ENCODE assay signal across 15 mouse cellular contexts in genomic region chr13:94876286-94877210, GRCm38 (mm10). TPM values are rescaled to one million over a fixed set of nuclear protein-coding genes. Genes with fewer than 3 reads are reported as not detected.
DNase-seq lines count a peak whose midpoint lies in the region; ATAC-seq and TF ChIP-seq lines count a peak whose summit lies in the region.
"Had no signal": no experiment of that assay in that cellular context is flagged by ENCODE, and none has a peak within 500 bp of the region (broad histone marks: within the 10 kb centered on the region; RNA-seq: fewer than 3 reads in every experiment).

No protein-coding gene starts in this region.

- WGBS in midbrain, embryonic 10.5 days = under 1% methylated on average over 30 of the region's 30 CpGs
- WGBS in midbrain, postnatal 0 days = 2% methylated on average over 30 of the region's 30 CpGs
- under 1% methylated on average over 30 of the region's 30 CpGs for WGBS in hindbrain, embryonic 10.5 days
- under 1% methylated on average over 30 of the region's 30 CpGs for WGBS in midbrain, embryonic 14.5 days

- ATAC-seq in midbrain, postnatal 0 days (ENCODE audit: low FRiP score) = no peak
- ATAC-seq in midbrain, embryonic 14.5 days (ENCODE audit: low FRiP score, low TSS enrichment) = no peak
- ATAC-seq: activated CD4-positive, CD25-positive, alpha-beta regulatory T cell, adult 4 months had no signal

- H3K36me3 ChIP-seq in midbrain, embryonic 10.5 days = no peaks in the 10 kb centered on the region
- H3K36me3 ChIP-seq in midbrain, postnatal 0 days (ENCODE audit: insufficient read depth, low read length) = no peaks in the 10 kb centered on the region
- no peaks in the 10 kb centered on the region for H3K36me3 ChIP-seq in hindbrain, embryonic 10.5 days
- no peaks in the 10 kb centered on the region for H3K36me3 ChIP-seq in midbrain, embryonic 14.5 days (ENCODE audit: control insufficient read depth, insufficient read depth, low read length)
- H3K36me3 ChIP-seq: limb, embryonic 12.5 days had no signal

- no peaks in the 10 kb centered on the region for H3K9me3 ChIP-seq in midbrain, embryonic 10.5 days (replicated peaks)
- no peaks in the 10 kb centered on the region for H3K9me3 ChIP-seq in midbrain, postnatal 0 days (ENCODE audit: low read length)
- no peaks in the 10 kb centered on the region for H3K9me3 ChIP-seq in hindbrain, embryonic 10.5 days
- no peaks in the 10 kb centered on the region for H3K9me3 ChIP-seq in midbrain, embryonic 14.5 days (ENCODE audit: control insufficient read depth, low read length)
- H3K9me3 ChIP-seq: limb, embryonic 12.5 days had no signal

- DNase-seq in midbrain, embryonic 10.5 days (ENCODE audit: low spot score) = peak; percentile 51
- DNase-seq in midbrain, postnatal 0 days (ENCODE audit: low spot score) = no peak
- DNase-seq in hindbrain, embryonic 10.5 days (ENCODE audit: low spot score) = peak; percentile 44
- DNase-seq in midbrain, embryonic 14.5 days = peak; percentile 47
- DNase-seq in layer of hippocampus, adult 8-10 months (ENCODE audit: low spot score in 2 of 2) = no peak
- DNase-seq in right cerebral cortex, postnatal 36 days (ENCODE audit: low spot score in 2 of 2) = no peak
- DNase-seq in adrenal gland, postnatal 10 days = no peak
- DNase-seq: heart, adult 18-20 months; heart, postnatal 36 days; kidney, adult 9 months; lung, embryonic 14.5 days; spleen, adult 18-20 months; thymus, adult 18-20 months had no signal

- H3K27me3 ChIP-seq in midbrain, embryonic 10.5 days (ENCODE audit: low read depth, poor library complexity, severe bottlenecking) = peaks cover 100% of the 10 kb centered on the region
- peaks cover 59% of the 10 kb centered on the region for H3K27me3 ChIP-seq in midbrain, postnatal 0 days (ENCODE audit: insufficient read depth, low read length)
- peaks cover 100% of the 10 kb centered on the region for H3K27me3 ChIP-seq in hindbrain, embryonic 10.5 days (ENCODE audit: insufficient read depth, poor library complexity, severe bottlenecking)
- peaks cover 70% of the 10 kb centered on the region for H3K27me3 ChIP-seq in midbrain, embryonic 14.5 days (ENCODE audit: control insufficient read depth, insufficient read depth, low read length)

- no peak for TF ChIP-seq CTCF in midbrain, postnatal 0 days (IDR thresholded peaks at IDR 0.05)

- H3K4me2 ChIP-seq in midbrain, postnatal 0 days (ENCODE audit: low read depth, low read length, poor library complexity, severe bottlenecking) = no peak overlapping the region
- H3K4me2 ChIP-seq in midbrain, embryonic 14.5 days (ENCODE audit: low read length) = no peak overlapping the region
- H3K4me2 ChIP-seq: limb, embryonic 12.5 days; lung, embryonic 14.5 days had no signal

- no peak overlapping the region for H3K4me3 ChIP-seq in midbrain, embryonic 10.5 days
- no peak overlapping the region; the same call in 1 of the 2 replicates for H3K4me3 ChIP-seq in midbrain, postnatal 0 days (ENCODE audit: low read depth, low read length)
- H3K4me3 ChIP-seq in hindbrain, embryonic 10.5 days = peak overlapping the region; percentile 23
- H3K4me3 ChIP-seq in midbrain, embryonic 14.5 days (replicated peaks; ENCODE audit: low read depth, low read length) = peak overlapping the region; percentile 15
- H3K4me3 ChIP-seq: limb, embryonic 12.5 days had no signal

- no peak overlapping the region for H3K9ac ChIP-seq in midbrain, postnatal 0 days (replicated peaks; ENCODE audit: low read length, poor library complexity, severe bottlenecking)
- H3K9ac ChIP-seq in midbrain, embryonic 14.5 days (replicated peaks; ENCODE audit: low read length) = peak overlapping the region; percentile 34; the same call in 1 of the 2 replicates
- H3K9ac ChIP-seq: limb, embryonic 12.5 days; lung, embryonic 14.5 days had no signal

- H3K27ac ChIP-seq in midbrain, embryonic 10.5 days (replicated peaks) = no peak overlapping the region
- no peak overlapping the region for H3K27ac ChIP-seq in midbrain, postnatal 0 days (ENCODE audit: low read depth, low read length)
- H3K27ac ChIP-seq in hindbrain, embryonic 10.5 days = peak overlapping the region; percentile 43; the same call in 1 of the 2 replicates
- H3K27ac ChIP-seq in midbrain, embryonic 14.5 days (replicated peaks; ENCODE audit: low read depth, low read length) = peak overlapping the region; percentile 57
- H3K27ac ChIP-seq: limb, embryonic 12.5 days had no signal

- peaks cover 19% of the 10 kb centered on the region for H3K4me1 ChIP-seq in midbrain, embryonic 10.5 days
- H3K4me1 ChIP-seq in midbrain, postnatal 0 days (ENCODE audit: insufficient read depth, low read length) = no peaks in the 10 kb centered on the region
- H3K4me1 ChIP-seq in hindbrain, embryonic 10.5 days (replicated peaks) = peaks cover 16% of the 10 kb centered on the region
- no peaks in the 10 kb centered on the region for H3K4me1 ChIP-seq in midbrain, embryonic 14.5 days (ENCODE audit: control insufficient read depth, insufficient read depth, low read length)

RNA-seq across cellular contexts. Expression of gene Otp, which starts 1.1 kb away (rescaled TPM):
- polyA plus RNA-seq in midbrain, embryonic 10.5 days (2016; fragmentation: Nextera tagmentation; extraction: Ambion mirVana) = 0.77 and 1.5 TPM in 2 replicates
- total RNA-seq in midbrain, postnatal 0 days (2014; rRNA removed) = 3.3 and 5.0 TPM in 2 replicates
- polyA plus RNA-seq in midbrain, postnatal 0 days (2015; fragmentation: Nextera tagmentation; extraction: Ambion mirVana) = 2.4 and 4.5 TPM in 2 replicates
- polyA plus RNA-seq in hindbrain, embryonic 10.5 days (2016; fragmentation: Nextera tagmentation; extraction: Ambion mirVana) = 2.2 and 4.0 TPM in 2 replicates
- 5.3 and 5.4 TPM in 2 replicates for polyA plus RNA-seq in midbrain, embryonic 14.5 days (2014; fragmentation: Nextera tagmentation; extraction: Ambion mirVana)
- total RNA-seq in layer of hippocampus, adult 8-10 months (2022) = not detected
- not detected for total RNA-seq in adrenal gland, postnatal 10 days (2021)
- total RNA-seq: heart, adult 18-20 months; heart, postnatal 36 days had no signal
- polyA plus RNA-seq: activated CD4-positive, CD25-positive, alpha-beta regulatory T cell, adult 4 months; limb, embryonic 12.5 days; lung, embryonic 14.5 days had no signal

Comparison
In these comparisons a context has a peak if more than half of its experiments do, and no peak if none do; other contexts are left out.
1. DNase-seq: peak in midbrain, embryonic 10.5 days (single experiment), hindbrain, embryonic 10.5 days (single experiment) and midbrain, embryonic 14.5 days (single experiment); none in midbrain, postnatal 0 days (single experiment), layer of hippocampus, adult 8-10 months (0 of 2), right cerebral cortex, postnatal 36 days (0 of 2) and adrenal gland, postnatal 10 days (single experiment).
2. H3K27ac ChIP-seq: peak in hindbrain, embryonic 10.5 days (single experiment) and midbrain, embryonic 14.5 days (single experiment); none in midbrain, embryonic 10.5 days (single experiment) and midbrain, postnatal 0 days (single experiment).
3. H3K4me3 ChIP-seq: peak in hindbrain, embryonic 10.5 days (single experiment) and midbrain, embryonic 14.5 days (single experiment); none in midbrain, embryonic 10.5 days (single experiment) and midbrain, postnatal 0 days (single experiment).